Mouse (Mus musculus) R1 (cell line): ENCODE data around the gene Pom121l12.

ENCODE experiments used
- DNase-seq: peaks from one replicate; pipeline ENCODE4 v3.0.0-alpha.2; 2018; ENCODE audit warnings: low read depth, low spot score

The Pom121l12 gene

DNA sequence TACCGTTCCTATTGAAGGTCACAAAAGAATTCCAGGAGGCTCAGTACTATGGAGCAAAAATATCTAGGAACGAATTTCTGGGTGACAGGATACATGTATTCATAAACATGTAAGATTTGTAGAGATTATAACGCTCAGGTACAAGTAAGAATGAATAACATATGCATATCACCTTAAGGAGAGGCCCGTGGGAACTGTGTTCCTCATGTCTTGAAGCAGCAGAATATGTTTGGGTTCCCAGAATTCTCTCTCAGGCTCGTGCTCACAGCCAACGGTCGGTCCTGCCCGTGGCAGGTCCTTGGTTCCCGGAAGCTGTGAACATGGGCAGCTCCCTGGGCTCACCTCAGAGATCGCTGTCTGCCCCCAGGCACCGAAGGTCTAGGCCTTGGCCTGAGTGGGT lies at the start of gene Pom121l12:
Gene Pom121l12 (plus strand): TSS at position 301 of the 400 bp plus-strand sequence.
- DNase-seq: no peak

GRCm38 (mm10) chr11:14611859-14612258 lies 12.8 kb downstream of the Pom121l12 start:
- no peak for DNase-seq
